Mouse (Mus musculus): Measurements from ENCODE around the gene Dppa2.

GRCm38 (mm10) chr16:48315294-48315693 is 11.6 kb downstream of the Dppa2 start:
- no peak for TF ChIP-seq CTCF (IDR thresholded peaks at IDR 0.05; ENCODE audit: low read depth, low read length)
- TF ChIP-seq GATA1 (IDR thresholded peaks at IDR 0.05; ENCODE audit: borderline replicate concordance, low read length), result no peak
- TF ChIP-seq TAL1 (conservative IDR thresholded peaks at IDR 0.05; ENCODE audit: low read depth, low read length), result no peak
- no peak for TF ChIP-seq POLR2AphosphoS5 (IDR thresholded peaks at IDR 0.05; ENCODE audit: insufficient replicate concordance, low read depth, low read length)

All from G1E (cell line).